Mouse (Mus musculus): ENCODE data around the gene Frat2.

- no peak for TF ChIP-seq CTCF (IDR thresholded peaks at IDR 0.05; ENCODE audit: borderline replicate concordance, extremely low read depth, insufficient read depth, insufficient read length)
- no peak for TF ChIP-seq POLR2A (IDR thresholded peaks at IDR 0.05; ENCODE audit: borderline replicate concordance, extremely low read depth, insufficient read depth, insufficient read length, poor library complexity, severe bottlenecking)
Measured at GRCm38 (mm10) chr19:41808104-41808634, 39.8 kb downstream of the Frat2 start.
